Mouse (Mus musculus) MEL (cell line): Measurements from ENCODE around the gene Rps9. TPM values are rescaled to one million over a fixed set of nuclear protein-coding genes. Genes with fewer than 3 reads are reported as not detected.

Experiments used
- DNase-seq: peaks from one replicate; pipeline ENCODE4 v3.0.0; 2011; ENCODE audit warnings: low read depth, low spot score
- H3K27ac ChIP-seq: 2 replicates; pipeline ENCODE4 v1.5.1; 2012; ENCODE audit warnings: low read depth, mild to moderate bottlenecking, control low read depth, low read length, moderate library complexity; ENCODE audit not compliant: control insufficient read depth
- H3K27me3 ChIP-seq, 2 experiments: fragments of 150-350 bp in 1 of 2; sonication (generic) in 1 of 2; 2 replicates each; pipeline ENCODE4 v1.6.1; 2012; ENCODE audit warnings: low read length in 2 of 2, mild to moderate bottlenecking in 2 of 2, improper control_type of control experiment in 1 of 2, moderate library complexity in 1 of 2; ENCODE audit not compliant: insufficient read depth in 2 of 2, control insufficient read depth in 1 of 2
- H3K36me3 ChIP-seq, 2 experiments: 2 replicates each; pipeline ENCODE4 v1.6.1; 2012 to 2014; ENCODE audit warnings: low read length in 2 of 2, improper control_type of control experiment in 1 of 2, inconsistent platforms in 1 of 2, mild to moderate bottlenecking in 1 of 2; ENCODE audit not compliant: insufficient read depth in 2 of 2, control insufficient read depth in 1 of 2
- H3K4me1 ChIP-seq, 2 experiments: fragments of 150-350 bp in 1 of 2; sonication (generic) in 1 of 2; 2 replicates each; pipeline ENCODE4 v1.6.1; 2012; ENCODE audit warnings: low read length in 2 of 2, improper control_type of control experiment in 1 of 2, mild to moderate bottlenecking in 1 of 2; ENCODE audit not compliant: insufficient read depth in 2 of 2, control insufficient read depth in 1 of 2
- H3K4me3 ChIP-seq, 2 experiments: fragments of 150-350 bp in 1 of 2; sonication (generic) in 1 of 2; 2 replicates each; pipeline ENCODE4 v1.5.1; 2012; ENCODE audit warnings: low read depth in 2 of 2, low read length in 2 of 2, mild to moderate bottlenecking in 2 of 2, moderate library complexity in 2 of 2, control low read depth in 1 of 2, improper control_type of control experiment in 1 of 2; ENCODE audit not compliant: control insufficient read depth in 1 of 2, insufficient read depth in 1 of 2
- H3K79me2 ChIP-seq: 2 replicates; pipeline ENCODE4 v1.6.1; 2012; ENCODE audit warnings: mild to moderate bottlenecking, low read length, moderate library complexity; ENCODE audit not compliant: control insufficient read depth, poor library complexity, insufficient read depth
- H3K9ac ChIP-seq: 2 replicates; pipeline ENCODE4 v1.6.1; 2012; ENCODE audit warnings: low read depth, mild to moderate bottlenecking, control low read depth, low read length, moderate library complexity; ENCODE audit not compliant: control insufficient read depth, poor library complexity, severe bottlenecking
- H3K9me3 ChIP-seq: fragments of 150-350 bp; sonication (generic); replicated peaks from 2 replicates; pipeline ENCODE4 v1.6.1; 2012; ENCODE audit warnings: mild to moderate bottlenecking, low read length, improper control_type of control experiment, moderate library complexity; ENCODE audit not compliant: insufficient read depth
- BHLHE40 ChIP-seq: IDR thresholded peaks from 2 replicates; pipeline ENCODE4 v1.6.1; 2012; ENCODE audit warnings: low read depth, mild to moderate bottlenecking, inconsistent platforms, low read length, improper control_type of control experiment, borderline replicate concordance
- CHD1 ChIP-seq: IDR thresholded peaks from 2 replicates; pipeline ENCODE4 v1.6.1; 2012; ENCODE audit warnings: low read depth, mild to moderate bottlenecking, inconsistent platforms, low read length, improper control_type of control experiment
- CHD2 ChIP-seq: IDR thresholded peaks from 2 replicates; pipeline ENCODE4 v1.6.1; 2011; ENCODE audit warnings: low read length, improper control_type of control experiment
- E2F4 ChIP-seq: IDR thresholded peaks from 2 replicates; pipeline ENCODE4 v1.6.1; 2011; ENCODE audit warnings: low read depth, low read length, improper control_type of control experiment, borderline replicate concordance
- ELF1 ChIP-seq: IDR thresholded peaks from 2 replicates; pipeline ENCODE4 v1.6.1; 2014; ENCODE audit warnings: low read depth, mild to moderate bottlenecking, inconsistent platforms, low read length, improper control_type of control experiment, moderate library complexity
- GATA1 ChIP-seq: IDR thresholded peaks from 2 replicates; pipeline ENCODE4 v1.6.1; 2011; ENCODE audit warnings: low read depth, low read length, improper control_type of control experiment
- JUND ChIP-seq: IDR thresholded peaks from 2 replicates; pipeline ENCODE4 v1.6.1; 2011; ENCODE audit warnings: low read depth, mild to moderate bottlenecking, improper control_type of control experiment, low read length
- KAT2A ChIP-seq: conservative IDR thresholded peaks from 2 replicates; pipeline ENCODE4 v1.6.1; 2012; ENCODE audit warnings: low read depth, low read length, improper control_type of control experiment, inconsistent platforms
- MAX ChIP-seq: IDR thresholded peaks from 2 replicates; pipeline ENCODE4 v1.6.1; 2011; ENCODE audit warnings: low read length, improper control_type of control experiment
- MXI1 ChIP-seq: IDR thresholded peaks from 2 replicates; pipeline ENCODE4 v1.6.1; 2011; ENCODE audit warnings: mild to moderate bottlenecking, low read depth, low read length, improper control_type of control experiment
- MYC ChIP-seq: IDR thresholded peaks from 2 replicates; pipeline ENCODE4 v1.6.1; 2011; ENCODE audit warnings: low read depth, mild to moderate bottlenecking, low read length, improper control_type of control experiment, moderate library complexity
- NELFE ChIP-seq: IDR thresholded peaks from 2 replicates; pipeline ENCODE4 v1.6.1; 2011; ENCODE audit warnings: low read depth, low read length, improper control_type of control experiment
- POLR2A ChIP-seq, 2 experiments: IDR thresholded peaks; 2 replicates each; pipeline ENCODE4 v1.6.1; 2011 to 2012; ENCODE audit warnings: low read length in 2 of 2, mild to moderate bottlenecking in 2 of 2, control low read depth in 1 of 2, improper control_type of control experiment in 1 of 2, low read depth in 1 of 2, moderate library complexity in 1 of 2; ENCODE audit not compliant: control insufficient read depth in 1 of 2, insufficient read depth in 1 of 2, poor library complexity in 1 of 2
- POLR2AphosphoS2 ChIP-seq: IDR thresholded peaks from 2 replicates; pipeline ENCODE4 v1.6.1; 2011; ENCODE audit warnings: low read length, improper control_type of control experiment
- RCOR1 ChIP-seq: IDR thresholded peaks from 2 replicates; pipeline ENCODE4 v1.6.1; 2012; ENCODE audit warnings: low read depth, mild to moderate bottlenecking, inconsistent platforms, low read length, improper control_type of control experiment
- SIN3A ChIP-seq: IDR thresholded peaks from 2 replicates; pipeline ENCODE4 v1.6.1; 2012; ENCODE audit warnings: low read length, improper control_type of control experiment, inconsistent platforms
- TBP ChIP-seq: IDR thresholded peaks from 2 replicates; pipeline ENCODE4 v1.8.0; 2011; ENCODE audit warnings: low read depth, low read length, improper control_type of control experiment
- UBTF ChIP-seq: IDR thresholded peaks from 2 replicates; pipeline ENCODE4 v1.6.1; 2012; ENCODE audit warnings: low read depth, mild to moderate bottlenecking, inconsistent platforms, low read length, improper control_type of control experiment, moderate library complexity, borderline replicate concordance; ENCODE audit not compliant: insufficient read depth
- USF2 ChIP-seq, 2 experiments: IDR thresholded peaks; 2 replicates each; pipeline ENCODE4 v1.6.1; 2011 to 2012; ENCODE audit warnings: improper control_type of control experiment in 2 of 2, low read length in 2 of 2, borderline replicate concordance in 1 of 2, inconsistent platforms in 1 of 2, low read depth in 1 of 2, mild to moderate bottlenecking in 1 of 2; ENCODE audit not compliant: insufficient read depth in 1 of 2
- polyA plus RNA-seq, 2 experiments: library from polyadenylated mRNA; stranded (reverse) in 1 of 2; unstranded in 1 of 2; fragments of >175 nt in 1 of 2; fragments of >200 nt in 1 of 2; gene quantifications; 2 replicates each; pipeline versions ENCODE4 v1.2.1 to v1.2.4; 2012; ENCODE audit warnings: low replicate concordance in 2 of 2, low read depth in 1 of 2; ENCODE audit not compliant: insufficient read length in 2 of 2, insufficient read depth in 1 of 2, missing spikeins in 1 of 2
- total RNA-seq: library from RNA; depleted of rRNA; stranded (reverse); fragments of 300-350 nt; gene quantifications from 2 replicates; pipeline ENCODE4 v1.2.3, GENCODE M21; 2012

Rps9 gene
- total and polyA plus RNA-seq, 3 experiments: 2,284 to 2,921 TPM; not detected in 1

- TF ChIP-seq CHD1 (no peak), SIN3A (peak; percentile 41; the same call in 1 of the 2 replicates), KAT2A (no peak; the same call in none of the 2 replicates), GATA1 (no peak)
- TF ChIP-seq, all 39 proteins: peak for 11
Measured at GRCm38 (mm10) chr7:3692987-3693808, 10.6 kb upstream of the Rps9 start, which contains the start of gene Mboat7 (continued).

- Histone ChIP-seq H3K27me3 (no peaks in the 10 kb centered on the region), H3K9ac (peak overlapping the region; percentile 73), H3K27ac (peak overlapping the region; percentile 92), H3K4me3 (peak overlapping the region; percentile 73 to 79), H3K36me3 (peaks cover 0 to 7% of the 10 kb centered on the region in 2 experiments; a peak in 3 of 4 replicates), H3K79me2 (peaks cover 7% of the 10 kb centered on the region; the same call in 1 of the 2 replicates), H3K9me3 (no peaks in the 10 kb centered on the region), H3K4me1 (peaks cover 4 to 17% of the 10 kb centered on the region in 2 experiments; a peak in 3 of 4 replicates)
- no peak for DNase-seq
- TF ChIP-seq POLR2A (IDR thresholded peaks at IDR 0.05; ENCODE audit: control insufficient read depth in 1 of 2, insufficient read depth in 1 of 2, low read depth in 1 of 2, low read length in 2 of 2, poor library complexity in 1 of 2) (peak in 1 of 2 experiments; percentile 3; a peak in 1 of 4 replicates), BHLHE40 (0 out of 2 replicates have a peak, but pooled peaks have one; percentile 12), MAX (peak; percentile 33; the same call in 1 of the 2 replicates), MXI1 (peak; percentile 54; the same call in 1 of the 2 replicates), MYC (no peak)
Measured at GRCm38 (mm10) chr7:3693809-3694075, 10.1 kb upstream of the Rps9 start.

GRCm38 (mm10) chr7:3694076-3694948, 9.5 kb upstream of the Rps9 start:
- H3K9ac ChIP-seq: peak overlapping the region; percentile 84
- H3K27ac ChIP-seq: peak overlapping the region; percentile 92
- DNase-seq: peak; percentile 94
- H3K79me2 ChIP-seq: peaks cover 7% of the 10 kb centered on the region; the same call in 1 of the 2 replicates
- peaks cover 0 to 7% of the 10 kb centered on the region in 2 experiments; a peak in 3 of 4 replicates for H3K36me3 ChIP-seq
- H3K9me3 ChIP-seq: no peaks in the 10 kb centered on the region
- peaks cover 4 to 17% of the 10 kb centered on the region in 2 experiments; a peak in 3 of 4 replicates for H3K4me1 ChIP-seq
- H3K4me3 ChIP-seq: peak overlapping the region; percentile 73 to 79
- no peaks in the 10 kb centered on the region for H3K27me3 ChIP-seq
- TF ChIP-seq E2F4 (no peak), BHLHE40 (no peak), TBP (no peak), MAX (peak; percentile 4; the same call in 1 of the 2 replicates), POLR2AphosphoS2 (no peak), NELFE (peak; percentile 23; the same call in 1 of the 2 replicates), MYC (no peak; the same call in 1 of the 2 replicates), KAT2A (no peak), MXI1 (peak; percentile 7; the same call in 1 of the 2 replicates), USF2 (IDR thresholded peaks at IDR 0.05; ENCODE audit: borderline replicate concordance in 1 of 2, insufficient read depth in 1 of 2, low read depth in 1 of 2, low read length in 2 of 2) (no peak), UBTF (no peak), CHD2 (no peak), JUND (no peak), RCOR1 (0 out of 2 replicates have a peak, but pooled peaks have one; percentile 31), ELF1 (no peak)
